Mouse (Mus musculus) megakaryocyte progenitor cell, adult 5-6 weeks (primary cell): ENCODE measurements around the gene Wdr24. TPM values are rescaled to one million over a fixed set of nuclear protein-coding genes. Genes with fewer than 3 reads are reported as not detected.

Experiments
- ATAC-seq: replicated peaks from 2 replicates; pipeline ENCODE4 v1.8.0; 2016; ENCODE audit warnings: mild to moderate bottlenecking, moderate TSS enrichment, inconsistent platforms; ENCODE audit not compliant: poor library complexity
- total RNA-seq, 2 experiments: library from RNA; stranded (forward) in 1 of 2; stranded (reverse) in 1 of 2; fragments of 157-497, 149-512 nt in 1 of 2; fragments of 200-1000 nt in 1 of 2; gene quantifications; 2 replicates each; pipeline versions ENCODE4 v1.2.3 to v1.2.4; 2015 to 2017

Wdr24 gene
- total RNA-seq, 2 experiments from 2014 or later = 10.0 to 18.0 TPM

GRCm38 (mm10) chr17:25875171-25876136 lies 52.0 kb downstream of the Wdr24 start:
- ATAC-seq = peak; percentile 75

DNA sequence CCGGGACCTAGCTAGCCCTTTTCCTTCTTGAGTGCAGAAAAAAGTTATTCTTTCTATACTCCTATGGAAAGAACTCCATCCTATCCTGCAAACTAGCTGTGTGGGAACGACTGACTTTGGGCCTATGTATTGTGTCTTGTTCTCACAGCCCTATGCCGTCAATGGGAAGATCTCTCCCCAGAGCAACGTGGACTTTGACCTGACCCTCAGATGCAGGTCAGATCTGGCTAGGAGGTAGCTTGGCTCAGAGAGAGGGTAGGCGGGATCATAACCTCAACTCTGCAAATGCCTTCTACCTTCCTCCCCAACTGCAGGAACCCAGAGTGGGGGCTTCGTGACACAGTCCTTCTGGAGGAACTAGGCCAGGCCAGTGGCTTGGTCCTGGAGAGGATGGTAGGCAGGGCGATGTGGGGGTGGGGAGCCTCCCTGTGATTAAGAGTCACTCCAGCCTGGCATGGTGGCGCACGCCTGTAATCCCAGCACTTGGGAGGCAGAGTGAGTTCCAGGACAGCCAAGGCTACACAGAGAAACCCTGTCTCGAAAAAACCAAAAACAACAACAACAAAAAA lies 53.0 kb downstream of the Wdr24 start:
- no peak for ATAC-seq

DNA sequence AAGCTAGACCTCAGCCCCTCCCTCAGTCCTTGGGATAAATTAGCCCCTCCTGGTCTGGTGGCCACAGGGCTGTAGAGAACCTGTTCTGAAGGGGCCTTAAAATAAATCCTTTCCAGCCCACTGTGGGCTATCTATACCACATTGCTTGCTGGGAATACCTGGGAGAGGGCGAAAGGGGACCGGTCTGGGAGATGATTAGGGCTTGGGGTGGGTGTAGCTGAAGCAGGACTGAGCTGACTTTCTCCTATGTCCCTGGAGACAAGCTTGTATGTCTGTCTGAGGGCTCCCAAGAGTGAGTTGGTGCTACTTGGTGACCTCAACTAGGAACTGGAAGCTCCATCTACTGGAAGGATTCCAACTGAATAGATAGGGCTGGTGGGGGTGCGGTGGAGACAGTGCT lies 53.6 kb downstream of the Wdr24 start:
- ATAC-seq = no peak

GRCm38 (mm10) chr17:25877741-25878610 lies 54.5 kb downstream of the Wdr24 start:
- ATAC-seq = no peak

Other genes starting within 250 kb of the Wdr24 start
- 23.2 and 25.6 TPM in 2 replicates for gene Lmf1, start 244.5 kb upstream of the Wdr24 start, total RNA-seq (2015)
- gene Lmf1, start 244.5 kb upstream of the Wdr24 start, total RNA-seq (2017) = 11.7 and 14.1 TPM in 2 replicates
- not detected in 2 replicates for gene Gng13, start 106.5 kb upstream of the Wdr24 start, total RNA-seq (2015)
- 0.34 TPM in 1 of 2 replicates, not detected in the other for gene Gng13, start 106.5 kb upstream of the Wdr24 start, total RNA-seq (2017)
- 12.9 and 19.0 TPM in 2 replicates for gene Chtf18, start 96.2 kb upstream of the Wdr24 start, total RNA-seq (2015)
- 27.0 and 30.2 TPM in 2 replicates for gene Chtf18, start 96.2 kb upstream of the Wdr24 start, total RNA-seq (2017)
- gene Rpusd1, start 96.0 kb upstream of the Wdr24 start, total RNA-seq (2015) = 5.5 and 5.7 TPM in 2 replicates
- 1.6 and 6.0 TPM in 2 replicates for gene Rpusd1, start 96.0 kb upstream of the Wdr24 start, total RNA-seq (2017)
- not detected in 2 replicates for gene Mslnl, start 87.6 kb upstream of the Wdr24 start, total RNA-seq (2015)
- not detected in 2 replicates for gene Mslnl, start 87.6 kb upstream of the Wdr24 start, total RNA-seq (2017)
- 0.46 TPM in 1 of 2 replicates, not detected in the other for gene Msln, start 69.2 kb upstream of the Wdr24 start, total RNA-seq (2015)
- gene Msln, start 69.2 kb upstream of the Wdr24 start, total RNA-seq (2017) = not detected in 2 replicates
- 12.3 and 16.2 TPM in 2 replicates for gene Narfl, start 49.9 kb upstream of the Wdr24 start, total RNA-seq (2015)
- 24.5 and 31.5 TPM in 2 replicates for gene Narfl, start 49.9 kb upstream of the Wdr24 start, total RNA-seq (2017)
- gene Haghl, start 38.0 kb upstream of the Wdr24 start, total RNA-seq (2015) = 10.9 and 13.4 TPM in 2 replicates
- 15.2 and 18.8 TPM in 2 replicates for gene Haghl, start 38.0 kb upstream of the Wdr24 start, total RNA-seq (2017)
- gene Ccdc78, start 37.0 kb upstream of the Wdr24 start, total RNA-seq (2015) = 0.05 TPM in 1 of 2 replicates, not detected in the other
- gene Ccdc78, start 37.0 kb upstream of the Wdr24 start, total RNA-seq (2017) = 0.20 and 0.21 TPM in 2 replicates
- gene Fam173a, start 30.7 kb upstream of the Wdr24 start, total RNA-seq (2015) = 113 and 126 TPM in 2 replicates
- gene Fam173a, start 30.7 kb upstream of the Wdr24 start, total RNA-seq (2017) = 29.3 and 38.2 TPM in 2 replicates
- gene AC134908.4, start 28.0 kb upstream of the Wdr24 start, total RNA-seq (2015) = 1.8 TPM in 1 of 2 replicates, not detected in the other
- gene AC134908.4, start 28.0 kb upstream of the Wdr24 start, total RNA-seq (2017) = not detected in 2 replicates
- 4.5 and 9.7 TPM in 2 replicates for gene Metrn, start 26.5 kb upstream of the Wdr24 start, total RNA-seq (2015)
- 26.8 and 29.5 TPM in 2 replicates for gene Metrn, start 26.5 kb upstream of the Wdr24 start, total RNA-seq (2017)
- gene Fbxl16, start 14.5 kb upstream of the Wdr24 start, total RNA-seq (2015) = not detected in 2 replicates
- gene Fbxl16, start 14.5 kb upstream of the Wdr24 start, total RNA-seq (2017) = not detected in 2 replicates
- 12.0 and 15.6 TPM in 2 replicates for gene Jmjd8, start 5.2 kb downstream of the Wdr24 start, total RNA-seq (2015)
- gene Jmjd8, start 5.2 kb downstream of the Wdr24 start, total RNA-seq (2017) = 19.5 and 22.8 TPM in 2 replicates
- gene Stub1, start 9.8 kb downstream of the Wdr24 start, total RNA-seq (2015) = 66.5 and 73.4 TPM in 2 replicates
- gene Stub1, start 9.8 kb downstream of the Wdr24 start, total RNA-seq (2017) = 99.5 and 106 TPM in 2 replicates
- gene Rhbdl1, start 13.7 kb downstream of the Wdr24 start, total RNA-seq (2015) = 1.0 and 1.1 TPM in 2 replicates
- gene Rhbdl1, start 13.7 kb downstream of the Wdr24 start, total RNA-seq (2017) = 2.5 TPM in 1 of 2 replicates, not detected in the other
- gene Gm20683, start 18.1 kb downstream of the Wdr24 start, total RNA-seq (2015) = 0.17 and 0.32 TPM in 2 replicates
- gene Gm20683, start 18.1 kb downstream of the Wdr24 start, total RNA-seq (2017) = 0.54 and 0.78 TPM in 2 replicates
- 15.1 and 17.0 TPM in 2 replicates for gene Rhot2, start 21.2 kb downstream of the Wdr24 start, total RNA-seq (2015)
- gene Rhot2, start 21.2 kb downstream of the Wdr24 start, total RNA-seq (2017) = 18.0 and 19.7 TPM in 2 replicates
- gene Wdr90, start 37.9 kb downstream of the Wdr24 start, total RNA-seq (2015) = 29.5 and 37.9 TPM in 2 replicates
- 17.4 and 17.6 TPM in 2 replicates for gene Wdr90, start 37.9 kb downstream of the Wdr24 start, total RNA-seq (2017)
- gene Mcrip2, start 45.1 kb downstream of the Wdr24 start, total RNA-seq (2015) = 41.0 and 42.2 TPM in 2 replicates
- 8.6 and 19.7 TPM in 2 replicates for gene Mcrip2, start 45.1 kb downstream of the Wdr24 start, total RNA-seq (2017)
- 34.3 and 39.1 TPM in 2 replicates for gene Mettl26, start 51.4 kb downstream of the Wdr24 start, total RNA-seq (2015)
- gene Mettl26, start 51.4 kb downstream of the Wdr24 start, total RNA-seq (2017) = 15.4 and 22.3 TPM in 2 replicates
- gene Wfikkn1, start 57.2 kb downstream of the Wdr24 start, total RNA-seq (2015) = 0.37 and 1.1 TPM in 2 replicates
- gene Wfikkn1, start 57.2 kb downstream of the Wdr24 start, total RNA-seq (2017) = 0.12 and 0.54 TPM in 2 replicates
- 7.9 and 8.5 TPM in 2 replicates for gene Rab40c, start 96.1 kb downstream of the Wdr24 start, total RNA-seq (2015)
- gene Rab40c, start 96.1 kb downstream of the Wdr24 start, total RNA-seq (2017) = 10.4 and 12.0 TPM in 2 replicates
- gene Pigq, start 121.3 kb downstream of the Wdr24 start, total RNA-seq (2015) = 53.3 and 56.3 TPM in 2 replicates
- 41.6 and 41.8 TPM in 2 replicates for gene Pigq, start 121.3 kb downstream of the Wdr24 start, total RNA-seq (2017)
- gene Nhlrc4, start 121.3 kb downstream of the Wdr24 start, total RNA-seq (2015) = not detected in 2 replicates
- gene Nhlrc4, start 121.3 kb downstream of the Wdr24 start, total RNA-seq (2017) = not detected in 2 replicates
- not detected in 2 replicates for gene A930017K11Rik, start 128.9 kb downstream of the Wdr24 start, total RNA-seq (2015)
- gene A930017K11Rik, start 128.9 kb downstream of the Wdr24 start, total RNA-seq (2017) = not detected in 2 replicates
- 8.6 and 11.2 TPM in 2 replicates for gene Capn15, start 162.2 kb downstream of the Wdr24 start, total RNA-seq (2015)
- gene Capn15, start 162.2 kb downstream of the Wdr24 start, total RNA-seq (2017) = 2.4 and 3.3 TPM in 2 replicates
- 0.69 and 1.6 TPM in 2 replicates for gene Rab11fip3, start 245.9 kb downstream of the Wdr24 start, total RNA-seq (2015)
- 0.83 and 1.9 TPM in 2 replicates for gene Rab11fip3, start 245.9 kb downstream of the Wdr24 start, total RNA-seq (2017)